Mouse (Mus musculus): ENCODE data around the gene Fcf1. TPM values are rescaled to one million over a fixed set of nuclear protein-coding genes. Genes with fewer than 3 reads are reported as not detected.

The Fcf1 gene
- 70.6 TPM for polyA plus RNA-seq (2014; fragmentation: Illumina TruSeq; extraction: RNeasy Lipid Tissue Mini Kit (QIAGEN cat#74804); ENCODE audit: low read depth, low replicate concordance)

GRCm38 (mm10) chr12:84970428-84971096 is at the start of gene Fcf1, which contains the start of gene Arel1:
TSS of gene Fcf1 (plus strand) at chr12:84970897.
TSS of gene Arel1 (minus strand) at chr12:84970900.

GRCm38 (mm10) chr12:84996083-84996496 is 25.4 kb downstream of the Fcf1 start, which contains the start of gene Ylpm1:
TSS of gene Ylpm1 (plus strand) at chr12:84996321.

Other genes with a start within 250 kb of the Fcf1 start
- 858 TPM for gene Npc2, start 197.7 kb upstream of the Fcf1 start, polyA plus RNA-seq (2014; fragmentation: Illumina TruSeq; extraction: RNeasy Lipid Tissue Mini Kit (QIAGEN cat#74804); ENCODE audit: low read depth, low replicate concordance)
- 108 TPM for gene Isca2, start 197.6 kb upstream of the Fcf1 start, polyA plus RNA-seq (2014; fragmentation: Illumina TruSeq; extraction: RNeasy Lipid Tissue Mini Kit (QIAGEN cat#74804); ENCODE audit: low read depth, low replicate concordance)
- 23.3 TPM for gene Ltbp2, start 94.4 kb upstream of the Fcf1 start, polyA plus RNA-seq (2014; fragmentation: Illumina TruSeq; extraction: RNeasy Lipid Tissue Mini Kit (QIAGEN cat#74804); ENCODE audit: low read depth, low replicate concordance)
- 30.7 TPM for gene Arel1, start within 50 bp of the Fcf1 start, polyA plus RNA-seq (2014; fragmentation: Illumina TruSeq; extraction: RNeasy Lipid Tissue Mini Kit (QIAGEN cat#74804); ENCODE audit: low read depth, low replicate concordance)
- gene Ylpm1, start 25.4 kb downstream of the Fcf1 start, polyA plus RNA-seq (2014; fragmentation: Illumina TruSeq; extraction: RNeasy Lipid Tissue Mini Kit (QIAGEN cat#74804); ENCODE audit: low read depth, low replicate concordance): 35.7 TPM
- 5.4 TPM for gene Prox2, start 139.9 kb downstream of the Fcf1 start, polyA plus RNA-seq (2014; fragmentation: Illumina TruSeq; extraction: RNeasy Lipid Tissue Mini Kit (QIAGEN cat#74804); ENCODE audit: low read depth, low replicate concordance)
- 122 TPM for gene Dlst, start 139.9 kb downstream of the Fcf1 start, polyA plus RNA-seq (2014; fragmentation: Illumina TruSeq; extraction: RNeasy Lipid Tissue Mini Kit (QIAGEN cat#74804); ENCODE audit: low read depth, low replicate concordance)
- 0.73 TPM for gene Rps6kl1, start 180.4 kb downstream of the Fcf1 start, polyA plus RNA-seq (2014; fragmentation: Illumina TruSeq; extraction: RNeasy Lipid Tissue Mini Kit (QIAGEN cat#74804); ENCODE audit: low read depth, low replicate concordance)
- 45.3 TPM for gene Pgf, start 206.9 kb downstream of the Fcf1 start, polyA plus RNA-seq (2014; fragmentation: Illumina TruSeq; extraction: RNeasy Lipid Tissue Mini Kit (QIAGEN cat#74804); ENCODE audit: low read depth, low replicate concordance)
- 69.9 TPM for gene Eif2b2, start 248.6 kb downstream of the Fcf1 start, polyA plus RNA-seq (2014; fragmentation: Illumina TruSeq; extraction: RNeasy Lipid Tissue Mini Kit (QIAGEN cat#74804); ENCODE audit: low read depth, low replicate concordance)

Measured in adipose tissue, adult 10 weeks (tissue).